Mouse (Mus musculus) layer of hippocampus, adult 2 months (tissue): ENCODE results near the gene Nuak2. TPM values are rescaled to one million over a fixed set of nuclear protein-coding genes. Genes with fewer than 3 reads are reported as not detected.
"Not testable (repeated sequence)": the region's sequence is repeated elsewhere in the genome, so short reads cannot be mapped to it uniquely, and the experiment has no call there.

ENCODE experiments used
- DNase-seq, 2 experiments: peaks; one replicate each; pipeline ENCODE4 v3.0.0; 2022; ENCODE audit warnings: low spot score in 2 of 2
- H3K27ac ChIP-seq: fragments of 200-600 bp; 2 replicates; pipeline ENCODE4 v1.8.1; 2022
- H3K4me3 ChIP-seq: fragments of 200-600 bp; 2 replicates; pipeline ENCODE4 v1.8.1; 2022; ENCODE audit warnings: mild to moderate bottlenecking
- CTCF ChIP-seq: fragments of 200-600 bp; conservative IDR thresholded peaks from 2 replicates; pipeline ENCODE4 v1.8.1; 2022; ENCODE audit warnings: antibody characterized with exemption, mild to moderate bottlenecking, moderate library complexity
- long read RNA-seq, 2 experiments: library from polyadenylated mRNA; stranded (forward); transcript quantifications; one replicate each; pipeline ENCODE4 v2.0.0; 2021; ENCODE audit warnings: borderline mapping rate in 2 of 2
- total RNA-seq, 2 experiments: library from RNA; stranded (reverse); gene quantifications; 2 replicates each; pipeline ENCODE4 v1.2.3; 2021

Nuak2 gene
- 1 to 10 TPM in 1 of 2 experiments, under 1 TPM in 1; 0.76 to 1.7 TPM for total RNA-seq
- long read RNA-seq, experiment 1, partial matches to known transcripts = 0 of 3 reads
- long read RNA-seq, experiment 1, other reads (novel, unspliced or antisense) = 0 of 3 reads
- long read RNA-seq, experiment 2, partial matches to known transcripts = 0 of 2 reads
- long read RNA-seq, experiment 2, other reads (novel, unspliced or antisense) = 0 of 2 reads

DNA sequence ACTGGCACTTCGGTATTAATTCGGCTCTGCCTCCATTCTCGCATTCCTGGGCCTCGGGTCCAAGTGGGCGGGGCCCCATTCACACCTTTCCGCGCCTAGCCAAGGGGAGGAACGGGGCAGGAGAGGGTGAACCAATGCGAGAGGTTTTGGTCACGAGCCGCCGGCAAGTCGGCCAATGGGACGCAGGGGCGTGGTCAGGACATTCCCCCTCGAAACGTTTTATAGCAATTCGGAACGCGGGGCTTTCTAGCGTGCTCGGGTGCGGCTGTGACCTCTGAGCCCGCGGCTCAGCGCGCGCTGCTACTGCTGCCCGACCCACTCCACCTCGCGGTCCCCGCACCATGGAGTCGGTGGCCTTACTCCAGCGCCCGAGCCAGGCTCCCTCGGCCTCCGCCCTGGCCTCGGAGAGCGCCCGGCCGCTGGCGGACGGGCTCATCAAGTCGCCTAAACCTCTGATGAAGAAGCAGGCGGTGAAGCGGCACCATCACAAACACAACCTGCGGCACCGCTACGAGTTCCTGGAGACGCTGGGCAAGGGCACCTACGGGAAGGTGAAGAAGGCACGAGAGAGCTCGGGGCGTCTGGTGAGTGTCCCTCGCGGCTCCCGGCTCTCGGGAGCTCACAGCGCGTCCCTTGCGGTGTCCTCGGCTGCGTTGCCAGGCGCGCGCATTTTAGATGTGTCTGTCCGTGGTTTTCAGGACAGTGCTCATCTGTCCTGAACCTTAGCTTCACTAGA, at the start of gene Nuak2:
Nuak2 (plus strand) TSS at position 238 of the 736 bp plus-strand sequence.
- no peak within 1 kb of the TSS for H3K27ac ChIP-seq
- H3K4me3 ChIP-seq = peak within 1 kb of the TSS; percentile 71
- no peak for TF ChIP-seq CTCF
- peak; percentile 70 for DNase-seq

DNA sequence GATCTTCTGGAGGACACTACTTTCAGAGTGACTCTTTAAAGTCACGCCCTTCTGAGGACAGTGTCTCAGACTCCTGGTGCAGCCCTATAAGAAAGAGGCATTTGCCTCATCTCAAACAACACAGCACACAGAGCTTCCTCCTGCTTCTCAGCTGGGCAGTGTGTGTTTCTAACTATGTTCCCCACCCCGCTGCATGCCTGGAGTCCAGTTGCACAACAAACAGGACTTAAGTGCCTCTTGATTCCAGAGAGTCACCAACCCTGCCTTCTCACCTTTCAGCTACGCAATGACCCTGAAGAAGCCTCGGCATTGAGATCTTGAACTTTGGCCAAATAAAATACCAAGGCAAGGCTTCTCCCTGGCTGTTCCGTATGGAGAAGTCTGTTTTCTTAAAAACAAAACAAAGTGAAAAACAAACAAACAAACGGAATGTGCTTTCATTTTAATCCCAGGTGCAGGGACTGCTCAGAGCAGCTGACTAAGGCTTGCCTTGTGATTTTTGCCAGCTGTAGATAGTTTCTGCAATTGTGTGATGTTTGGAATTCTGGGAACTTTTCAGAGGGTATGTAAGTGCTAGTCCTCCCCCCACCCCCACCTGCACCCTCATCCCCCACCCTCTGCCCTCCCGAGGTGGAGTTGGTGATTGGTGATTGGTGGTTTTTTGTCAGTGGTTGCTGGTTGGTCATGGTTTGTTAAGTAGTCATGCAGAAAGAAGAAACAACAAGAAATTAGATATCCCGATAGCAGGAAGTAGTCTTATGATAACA, 49.0 kb upstream of the Nuak2 start:
- TF ChIP-seq CTCF = no peak
- no peak for DNase-seq

DNA sequence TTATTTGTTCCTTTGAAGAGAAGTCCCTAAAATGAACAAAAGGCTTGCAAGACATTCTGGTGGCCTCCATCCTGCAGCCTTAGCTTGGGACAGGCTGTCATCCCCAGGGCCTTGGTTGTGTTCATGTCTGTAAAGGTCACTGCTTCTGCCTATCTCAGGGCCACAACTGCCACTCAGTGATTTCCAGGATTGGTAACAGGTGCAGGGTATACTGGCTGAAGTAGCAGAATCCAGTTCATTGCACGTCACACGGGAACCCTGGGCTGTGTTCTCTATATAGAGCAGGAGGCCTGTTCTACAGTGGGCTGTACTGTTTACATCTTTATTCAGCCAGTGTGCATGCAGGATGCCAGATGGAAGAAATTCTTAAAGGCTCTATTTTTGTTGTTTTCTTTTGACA, 48.0 kb upstream of the Nuak2 start:
- no peak for DNase-seq
- Histone ChIP-seq H3K4me3 (no peak overlapping the region), H3K27ac (no peak overlapping the region)
- TF ChIP-seq CTCF = no peak

More for the DNA sequence above, 49.0 kb upstream of the Nuak2 start:
- no peak overlapping the region for H3K27ac ChIP-seq
- H3K4me3 ChIP-seq = no peak overlapping the region

GRCm38 (mm10) chr1:132268418-132269060, 47.4 kb upstream of the Nuak2 start:
- no peak overlapping the region for H3K27ac ChIP-seq
- no peak for DNase-seq
- H3K4me3 ChIP-seq = no peak overlapping the region
- TF ChIP-seq CTCF = no peak

DNA sequence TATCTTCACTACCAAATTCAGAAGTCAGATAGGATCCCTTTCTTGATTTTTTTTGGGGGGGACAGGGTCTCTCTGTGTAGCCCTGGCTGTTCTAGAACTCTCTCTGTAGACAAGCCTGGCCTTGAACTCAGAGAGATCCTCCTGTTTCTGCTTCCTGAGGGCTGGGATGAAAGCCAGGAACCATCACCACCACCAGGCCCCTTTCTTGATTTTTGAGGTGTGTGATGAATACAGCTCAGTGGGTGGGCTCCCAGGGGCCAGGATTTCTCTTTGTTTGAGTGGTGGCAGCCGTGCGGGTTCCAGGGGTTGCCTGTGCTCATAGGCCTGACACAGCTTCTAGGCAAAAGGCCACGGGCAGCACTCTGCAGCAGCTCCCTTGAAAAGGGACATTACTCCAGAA, 44.7 kb upstream of the Nuak2 start:
- DNase-seq = no peak
- no peak for TF ChIP-seq CTCF
- no peak overlapping the region for H3K27ac ChIP-seq
- H3K4me3 ChIP-seq = no peak overlapping the region

- TF ChIP-seq CTCF = no peak
- no peak for DNase-seq
- H3K4me3 ChIP-seq = no peak overlapping the region
- no peak overlapping the region for H3K27ac ChIP-seq
Observed at GRCm38 (mm10) chr1:132276694-132277093, 39.2 kb upstream of the Nuak2 start.

DNA sequence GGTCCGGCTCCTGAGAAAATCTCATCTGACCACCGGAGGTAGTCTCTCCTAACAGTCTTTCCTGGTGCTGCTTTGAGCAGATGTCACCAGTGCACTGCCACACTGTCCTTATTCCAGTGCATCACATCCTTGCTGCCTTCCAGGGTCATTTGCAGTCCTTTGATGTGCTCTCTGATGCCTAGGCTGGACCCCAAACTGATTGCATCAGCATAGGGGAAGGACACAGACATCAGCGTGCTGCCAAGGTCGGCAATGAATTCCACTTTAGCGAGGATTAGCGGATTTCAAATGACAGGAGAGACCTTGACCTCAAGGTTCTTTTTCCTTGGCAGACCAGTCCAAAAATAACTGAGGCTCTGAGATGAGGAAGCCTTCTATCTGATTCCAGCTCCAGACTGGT, 38.8 kb upstream of the Nuak2 start:
- H3K4me3 ChIP-seq = no peak overlapping the region
- no peak for TF ChIP-seq CTCF
- no peak overlapping the region for H3K27ac ChIP-seq
- DNase-seq = no peak

DNA sequence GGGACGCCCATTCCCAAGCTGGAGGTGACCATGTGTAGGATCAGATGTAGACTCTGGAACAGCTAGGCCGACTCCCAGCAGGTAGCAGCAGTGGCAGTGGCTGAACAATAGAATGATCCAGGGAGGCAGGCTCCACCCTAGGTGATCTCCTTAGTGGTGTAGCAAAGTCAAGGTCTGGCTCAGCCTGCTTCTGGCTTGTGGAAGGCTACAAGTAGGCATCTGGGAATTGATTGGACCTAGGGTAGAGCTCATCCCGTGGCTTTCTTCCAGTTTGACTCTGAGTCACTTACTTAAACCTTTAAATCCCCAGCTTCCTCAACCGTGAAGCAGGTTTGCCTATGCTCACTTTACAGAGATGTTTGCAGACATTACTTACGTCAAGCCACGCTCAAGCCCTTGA, 35.3 kb upstream of the Nuak2 start:
- not testable (repeated sequence) for H3K27ac ChIP-seq, H3K4me3 ChIP-seq, DNase-seq

- Histone ChIP-seq H3K4me3 (no peak overlapping the region), H3K27ac (no peak overlapping the region)
- peak; percentile 16; the same call in 1 of the 2 replicates for TF ChIP-seq CTCF
- no peak for DNase-seq
Observed at GRCm38 (mm10) chr1:132281523-132282176, 34.3 kb upstream of the Nuak2 start.

- no peak for DNase-seq
- Histone ChIP-seq H3K4me3 (no peak overlapping the region), H3K27ac (no peak overlapping the region)
- no peak for TF ChIP-seq CTCF
Observed at GRCm38 (mm10) chr1:132282177-132282536, 33.8 kb upstream of the Nuak2 start.

GRCm38 (mm10) chr1:132283018-132283417, 32.9 kb upstream of the Nuak2 start:
- Histone ChIP-seq H3K4me3 (no peak overlapping the region), H3K27ac (no peak overlapping the region)
- no peak for TF ChIP-seq CTCF
- DNase-seq = no peak

DNA sequence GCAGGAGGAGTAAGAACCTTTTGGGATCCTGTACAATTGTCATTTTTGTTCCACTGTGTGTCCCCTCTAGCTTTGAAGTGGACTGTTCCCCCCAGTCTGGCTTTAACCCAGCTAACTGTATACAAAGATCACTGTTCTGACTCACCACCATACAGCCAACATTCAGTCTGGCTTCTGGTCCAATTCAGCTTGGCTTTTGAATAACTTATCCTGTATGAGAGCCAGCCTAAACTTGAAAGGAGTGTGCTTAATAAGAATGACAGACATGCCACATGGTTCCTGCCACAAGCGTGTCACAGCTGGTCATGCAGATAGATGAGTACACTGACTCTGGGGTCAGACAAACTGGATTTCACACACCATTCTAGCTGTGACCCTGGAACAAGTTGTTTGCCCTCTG, 29.2 kb upstream of the Nuak2 start:
- no peak overlapping the region for H3K4me3 ChIP-seq
- no peak overlapping the region for H3K27ac ChIP-seq
- no peak for DNase-seq
- no peak for TF ChIP-seq CTCF
